Mouse (Mus musculus) CH12.LX (cell line): ENCODE measurements at regions not wholly inside any gene's neighbourhood (a gene's known extent, or its start where the extent isn't known, plus 50 kb on each side); places are given as distances from the start of the nearest gene placed in this dataset.

Experiments
- CHD2 ChIP-seq: IDR thresholded peaks from 2 replicates; pipeline ENCODE4 v1.6.1; 2011; ENCODE audit warnings: low read length, improper control_type of control experiment
- CTCF ChIP-seq, 2 experiments: IDR thresholded peaks in 1 of 2; conservative IDR thresholded peaks in 1 of 2; 2 replicates each; pipeline ENCODE4 v1.5.1; 2011 to 2012; ENCODE audit warnings: low read depth in 2 of 2, low read length in 2 of 2, improper control_type of control experiment in 1 of 2, inconsistent platforms in 1 of 2, mild to moderate bottlenecking in 1 of 2, moderate library complexity in 1 of 2
- E2F4 ChIP-seq: IDR thresholded peaks from 2 replicates; pipeline ENCODE4 v1.6.1; 2011; ENCODE audit warnings: low read depth, low read length, improper control_type of control experiment; ENCODE audit not compliant: insufficient replicate concordance
- EP300 ChIP-seq: IDR thresholded peaks from 2 replicates; pipeline ENCODE4 v1.6.1; 2011; ENCODE audit warnings: low read length, improper control_type of control experiment
- HCFC1 ChIP-seq: IDR thresholded peaks from 2 replicates; pipeline ENCODE4 v1.6.1; 2012; ENCODE audit warnings: low read depth, mild to moderate bottlenecking, inconsistent platforms, low read length, improper control_type of control experiment
- KAT2A ChIP-seq: IDR thresholded peaks from 2 replicates; pipeline ENCODE4 v1.6.1; 2012; ENCODE audit warnings: low read length, improper control_type of control experiment, inconsistent platforms; ENCODE audit not compliant: insufficient replicate concordance
- MAFK ChIP-seq: IDR thresholded peaks from 2 replicates; pipeline ENCODE4 v1.6.1; 2011; ENCODE audit warnings: low read length, improper control_type of control experiment; ENCODE audit not compliant: insufficient replicate concordance
- MAX ChIP-seq: IDR thresholded peaks from 2 replicates; pipeline ENCODE4 v1.6.1; 2011; ENCODE audit warnings: low read length, improper control_type of control experiment
- NRF1 ChIP-seq: IDR thresholded peaks from 2 replicates; pipeline ENCODE4 v1.6.1; 2014; ENCODE audit warnings: low read depth, mild to moderate bottlenecking, inconsistent platforms, low read length, improper control_type of control experiment, moderate library complexity
- TCF12 ChIP-seq: IDR thresholded peaks from 2 replicates; pipeline ENCODE4 v1.6.1; 2014; ENCODE audit warnings: low read depth, mild to moderate bottlenecking, inconsistent platforms, low read length, improper control_type of control experiment
- ZKSCAN1 ChIP-seq: IDR thresholded peaks from 2 replicates; pipeline ENCODE4 v1.6.1; 2012; ENCODE audit warnings: low read depth, inconsistent platforms, low read length, improper control_type of control experiment, borderline replicate concordance
- ZMIZ1 ChIP-seq: IDR thresholded peaks from 2 replicates; pipeline ENCODE4 v1.6.1; 2012; ENCODE audit warnings: low read depth, mild to moderate bottlenecking, inconsistent platforms, low read length, improper control_type of control experiment

DNA sequence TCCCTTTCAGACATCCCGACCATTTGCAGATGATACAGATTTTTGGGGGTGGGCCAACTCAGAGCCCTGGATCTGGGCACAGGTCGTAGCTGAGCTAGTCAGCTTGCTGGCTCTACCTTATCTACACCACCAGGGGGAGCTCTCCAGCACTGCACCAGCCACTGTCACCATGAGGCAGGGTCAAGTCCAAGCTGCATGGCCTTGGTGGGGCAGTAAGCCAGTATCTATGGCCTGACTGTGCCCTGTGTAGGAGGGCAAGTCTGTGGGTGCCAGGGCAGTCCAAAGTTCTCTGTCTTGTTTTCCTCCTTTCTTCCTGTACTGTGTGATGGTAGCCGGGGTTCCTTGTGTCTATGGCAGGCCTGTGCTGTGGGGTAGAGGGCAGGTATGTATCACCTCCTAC is 102.3 kb upstream of the Chmp2b start:
- no peak for TF ChIP-seq E2F4
- peak; percentile 68 to 82 for TF ChIP-seq CTCF (conservative IDR thresholded peaks at IDR 0.05 in 1 of 2, IDR thresholded peaks at IDR 0.05 in 1 of 2; ENCODE audit: low read depth in 2 of 2, low read length in 2 of 2)
- TF ChIP-seq MAFK: no peak
- TF ChIP-seq ZMIZ1: no peak
- no peak for TF ChIP-seq HCFC1
- TF ChIP-seq ZKSCAN1: no peak
- TF ChIP-seq EP300: no peak
- TF ChIP-seq TCF12: no peak
- TF ChIP-seq NRF1: no peak
- TF ChIP-seq CHD2: no peak
- TF ChIP-seq KAT2A: no peak
- TF ChIP-seq MAX: no peak
